Mouse (Mus musculus) c-Kit-negative CD71-positive TER-119-positive erythroid progenitor cells, embryonic 14.5 days (primary cell): ENCODE results near the gene Clcn6.
"Not testable (repeated sequence)": the region's sequence is repeated elsewhere in the genome, so short reads cannot be mapped to it uniquely, and the experiment has no call there.

Experiments used
- DNase-seq: peaks from one replicate; pipeline ENCODE4 v3.0.0-alpha.2; 2013; ENCODE audit warnings: low read depth, low spot score

The Clcn6 gene

DNA sequence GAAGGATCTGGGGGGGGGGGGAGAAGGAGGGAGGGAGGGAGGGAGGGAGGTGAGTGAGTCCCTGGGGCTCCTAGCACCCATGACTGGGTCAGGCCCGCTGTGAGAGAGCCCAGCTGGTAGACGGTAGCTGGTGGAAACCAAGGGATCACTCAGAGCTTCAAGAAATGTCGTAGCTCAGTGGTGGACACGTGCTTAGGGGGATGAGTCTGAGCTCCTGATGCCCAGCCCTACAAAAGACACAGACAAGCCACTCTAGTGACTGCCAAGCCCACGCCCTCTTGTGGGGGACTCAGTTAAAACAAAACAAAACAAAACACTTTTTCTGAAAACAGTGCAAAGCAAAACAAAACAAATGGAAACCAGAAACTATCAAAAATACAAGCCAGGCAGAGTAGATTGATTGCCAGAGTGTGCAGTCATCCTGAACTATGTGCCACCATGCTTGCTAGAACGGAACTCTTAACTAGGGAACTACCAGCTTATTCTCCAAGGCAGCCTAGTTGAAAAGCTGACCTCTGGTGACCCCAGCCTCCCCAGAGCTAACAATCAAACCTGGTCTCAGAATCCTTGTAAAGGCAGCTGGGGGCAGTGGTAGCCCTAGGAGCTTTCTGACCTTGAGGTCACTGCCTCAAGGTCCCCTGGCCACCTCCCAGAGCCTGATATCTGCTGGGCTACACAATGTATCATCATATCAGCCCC is 27.2 kb upstream of the Clcn6 start:
- DNase-seq: no peak

DNA sequence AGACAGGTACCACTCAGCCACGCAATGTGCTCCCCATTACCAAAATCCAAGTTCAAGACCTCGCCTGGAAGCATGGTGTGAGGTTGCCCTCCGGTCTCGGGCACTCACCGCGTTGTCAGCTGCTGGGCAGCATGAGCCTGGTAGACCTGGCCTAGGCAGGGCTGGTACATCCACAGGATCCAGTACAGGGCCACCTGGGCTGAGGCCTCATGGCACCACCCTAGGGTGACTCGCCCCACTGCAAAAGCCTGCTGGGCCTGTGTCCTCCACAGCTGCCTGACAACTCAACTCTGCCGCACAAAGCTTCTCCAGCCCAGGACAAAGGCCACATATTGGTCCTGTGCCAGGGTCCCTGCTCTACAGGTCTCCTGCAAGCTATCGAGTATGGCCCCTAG is 22.5 kb upstream of the Clcn6 start:
- DNase-seq: no peak

DNA sequence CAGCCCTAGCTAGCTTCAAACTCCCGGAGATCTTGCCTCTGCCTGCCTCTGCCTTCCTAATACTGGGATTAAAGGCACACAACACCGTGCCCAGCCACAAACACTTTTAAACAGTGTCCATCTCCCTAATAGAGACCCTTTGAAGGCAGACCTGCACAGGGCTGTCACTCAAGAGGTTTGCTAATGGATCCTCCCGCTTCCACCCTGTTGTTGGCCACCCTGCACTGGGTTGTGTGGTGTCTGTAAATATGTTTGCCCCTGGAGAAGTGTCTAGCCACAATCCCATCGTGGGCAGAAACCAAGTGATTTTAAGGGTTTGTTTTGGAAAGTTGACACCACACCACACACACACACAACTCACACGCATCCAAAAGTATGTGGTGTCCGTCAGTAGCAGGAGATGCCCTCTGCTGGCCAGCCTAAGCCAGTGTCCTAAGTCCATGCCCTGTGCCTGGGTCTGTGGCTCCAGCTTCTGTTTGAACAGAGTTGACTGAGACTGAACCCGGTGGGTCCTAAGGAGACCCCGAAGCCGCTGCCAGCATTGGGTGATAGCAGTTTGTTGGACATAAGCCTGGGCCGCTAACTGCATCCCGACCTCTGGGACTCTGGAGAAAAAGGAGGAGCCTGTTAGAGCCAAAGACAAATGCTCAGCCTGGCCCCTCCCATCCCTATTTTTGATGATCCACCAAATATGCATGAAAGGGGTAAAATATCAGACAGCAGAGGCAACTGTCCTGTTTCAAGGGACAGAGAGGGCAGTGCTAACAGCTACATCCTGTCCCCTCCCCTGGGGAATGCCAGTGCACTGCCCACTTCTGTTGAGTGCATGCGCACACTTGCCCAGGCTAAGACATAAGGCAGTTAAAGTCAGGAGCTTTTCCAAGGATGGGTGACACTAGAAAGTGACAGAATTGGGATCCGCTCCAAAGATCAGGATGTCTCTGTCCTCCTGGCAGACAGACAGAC is 21.8 kb upstream of the Clcn6 start:
- DNase-seq: no peak

DNA sequence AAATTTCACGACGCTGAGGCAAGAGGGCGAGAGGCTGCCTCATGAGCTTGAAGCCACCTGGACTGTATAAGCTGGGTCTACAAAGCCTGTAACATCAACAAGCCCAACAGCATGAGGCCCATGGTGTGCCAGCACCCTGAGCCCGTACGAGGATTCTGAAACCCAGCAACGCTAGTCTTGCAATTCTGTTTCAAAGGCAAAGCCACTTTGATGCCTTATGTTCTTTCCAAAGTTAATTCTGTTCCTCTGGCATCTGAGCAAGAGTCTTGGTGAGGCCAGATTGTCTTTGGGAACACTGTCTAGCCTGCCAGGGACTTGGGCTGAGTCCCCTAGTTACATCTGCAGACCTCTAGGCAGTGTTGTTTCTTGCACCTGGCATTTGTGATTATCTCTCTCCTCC is 20.4 kb upstream of the Clcn6 start:
- DNase-seq: no peak

DNA sequence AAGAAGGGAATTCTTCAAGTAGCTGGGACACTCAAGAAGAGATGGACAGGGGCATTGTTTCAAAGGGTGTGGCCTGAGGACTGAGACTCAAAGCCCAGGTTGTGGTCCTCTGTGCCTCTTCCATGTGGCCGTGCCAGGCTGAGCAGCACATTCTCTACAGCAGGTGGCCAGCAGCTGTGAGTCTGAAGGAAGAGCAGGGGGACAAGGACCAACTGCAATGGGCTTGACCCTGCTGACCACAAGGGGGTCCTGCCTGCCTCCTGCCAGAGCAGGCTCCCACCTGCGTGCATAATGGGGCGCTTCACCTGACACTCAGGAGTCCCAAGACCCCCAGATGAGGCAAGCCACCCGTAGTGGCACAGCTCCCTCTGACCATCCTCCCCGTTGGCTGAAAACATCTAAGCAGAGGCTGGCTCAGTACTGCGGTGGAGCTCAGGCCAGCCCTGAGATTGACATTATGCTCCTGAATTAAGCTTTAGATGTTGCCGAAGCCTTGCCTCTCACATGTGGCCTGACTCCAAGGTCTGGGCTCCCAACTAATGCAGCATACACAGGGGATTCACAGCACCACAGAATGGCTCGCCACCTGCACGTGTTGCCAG is 19.7 kb upstream of the Clcn6 start:
- DNase-seq: no peak

DNA sequence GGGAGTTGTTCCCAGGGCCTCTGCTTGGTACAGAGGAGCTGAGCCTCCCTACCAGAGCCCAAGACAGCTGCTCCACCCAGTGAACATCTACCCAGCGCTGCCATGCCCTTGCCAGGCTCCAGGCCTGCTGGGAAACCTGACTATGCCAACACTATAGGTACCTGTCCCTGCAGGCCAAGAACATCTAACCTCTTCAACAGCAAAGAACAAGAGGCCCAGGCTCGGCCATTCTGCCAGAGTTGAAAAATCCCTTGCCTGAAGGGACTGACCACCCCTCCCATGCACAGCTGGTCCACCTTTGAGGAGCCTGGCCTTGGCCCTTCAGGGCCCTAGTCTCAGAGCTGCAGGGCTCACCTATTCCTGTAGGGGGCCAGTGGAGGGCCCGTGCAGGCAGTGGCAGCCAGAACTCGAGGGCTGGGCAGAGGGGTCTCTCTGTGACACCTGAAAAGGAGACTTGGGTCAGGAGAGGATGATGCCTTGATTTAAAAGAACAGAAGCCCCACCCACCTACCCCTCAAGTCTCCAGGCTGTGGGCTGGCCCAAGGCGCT is 19.1 kb upstream of the Clcn6 start:
- no peak for DNase-seq

DNA sequence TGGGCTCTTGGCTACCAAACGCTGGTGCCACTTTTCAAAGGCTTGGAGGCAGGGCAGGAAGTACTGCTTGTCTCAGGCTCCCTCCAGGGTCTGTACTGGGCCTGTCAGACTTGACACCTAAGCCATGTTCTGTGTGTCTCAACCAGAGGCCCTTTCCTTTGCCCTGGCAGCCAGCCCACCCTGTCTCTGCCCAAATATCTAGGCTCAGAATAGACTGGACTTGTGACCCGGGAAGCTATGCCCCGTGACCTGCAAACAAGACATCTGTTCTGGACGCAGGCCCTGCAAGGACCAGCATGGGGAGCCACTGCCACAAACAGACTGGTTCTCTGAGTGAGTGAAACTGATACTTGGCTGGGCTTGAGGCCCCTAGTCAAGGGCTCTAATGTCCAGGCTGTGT is 18.2 kb upstream of the Clcn6 start:
- DNase-seq: no peak

DNA sequence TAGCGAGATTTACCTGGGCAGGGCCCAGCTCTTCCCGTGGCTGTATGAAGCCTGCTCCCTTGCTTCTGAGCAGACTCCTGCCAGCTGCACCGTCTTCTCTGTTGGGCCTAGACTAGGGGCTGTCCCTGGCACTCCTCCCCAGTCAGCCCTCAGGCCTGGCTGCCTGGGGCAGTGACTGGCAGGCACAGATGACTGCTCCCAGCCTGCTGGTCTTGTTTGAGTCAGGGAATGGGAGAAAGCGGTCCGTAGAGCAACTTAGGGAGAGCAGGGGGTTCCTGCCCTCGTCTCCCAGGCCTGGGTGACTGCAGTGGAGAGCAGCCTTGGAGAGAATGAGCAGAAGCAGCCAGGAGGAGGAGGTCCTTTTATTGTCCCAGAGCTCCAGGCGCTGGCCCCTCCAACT is 17.6 kb upstream of the Clcn6 start:
- no peak for DNase-seq

DNA sequence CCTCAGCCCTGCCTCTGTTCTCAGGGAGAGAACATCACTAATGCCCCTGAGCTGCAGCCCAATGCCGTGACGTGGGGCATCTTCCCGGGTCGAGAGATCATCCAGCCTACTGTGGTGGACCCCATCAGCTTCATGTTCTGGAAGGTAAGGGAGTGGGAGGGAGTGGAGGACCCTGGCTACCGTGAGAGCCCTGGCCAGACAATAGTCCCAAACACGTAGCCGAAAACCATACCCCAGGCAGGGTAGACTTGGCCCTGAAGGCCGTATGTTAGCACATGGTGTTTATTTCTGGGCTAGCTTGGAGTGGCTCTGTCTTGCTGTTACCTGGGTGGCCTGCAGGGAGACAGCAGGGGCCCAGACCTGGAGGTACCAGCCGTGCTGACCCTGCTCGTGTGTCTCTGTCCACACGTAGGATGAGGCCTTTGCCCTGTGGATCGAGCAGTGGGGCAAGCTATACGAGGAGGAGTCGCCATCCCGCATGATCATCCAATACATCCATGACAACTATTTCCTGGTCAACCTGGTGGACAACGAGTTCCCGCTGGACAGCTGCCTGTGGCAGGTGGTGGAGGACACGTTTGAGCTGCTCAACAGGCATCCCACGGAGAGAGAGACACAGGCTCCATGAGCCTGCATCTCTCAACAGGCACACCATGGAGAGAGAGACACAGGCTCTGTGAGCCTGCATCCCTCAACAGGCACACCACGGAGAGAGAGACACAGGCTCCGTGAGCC is 16.5 kb upstream of the Clcn6 start:
- no peak for DNase-seq

DNA sequence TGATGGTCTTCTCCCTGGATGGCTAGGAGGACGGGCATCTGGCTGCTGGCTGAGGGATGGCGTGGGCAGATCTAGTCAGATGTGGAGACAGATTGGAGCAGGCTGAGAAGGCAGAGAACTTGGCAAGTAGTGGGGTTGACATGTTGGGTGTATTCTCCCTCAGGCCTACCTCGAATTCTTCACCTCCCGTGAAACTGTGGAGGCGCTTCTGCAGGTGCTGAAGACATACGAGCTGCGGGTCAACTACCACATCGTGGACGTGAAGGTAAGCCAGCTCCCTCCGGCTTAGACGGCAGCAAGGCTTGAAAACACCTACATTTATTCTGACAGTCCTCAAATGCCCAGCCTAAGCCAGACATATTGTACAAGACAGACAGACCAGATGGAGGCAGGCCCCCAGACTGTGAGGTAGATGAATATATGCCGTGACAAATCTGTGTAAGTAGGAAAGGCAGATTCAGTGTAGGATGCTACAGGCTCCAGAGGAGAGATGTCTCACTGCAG is 14.8 kb upstream of the Clcn6 start:
- no peak for DNase-seq

DNA sequence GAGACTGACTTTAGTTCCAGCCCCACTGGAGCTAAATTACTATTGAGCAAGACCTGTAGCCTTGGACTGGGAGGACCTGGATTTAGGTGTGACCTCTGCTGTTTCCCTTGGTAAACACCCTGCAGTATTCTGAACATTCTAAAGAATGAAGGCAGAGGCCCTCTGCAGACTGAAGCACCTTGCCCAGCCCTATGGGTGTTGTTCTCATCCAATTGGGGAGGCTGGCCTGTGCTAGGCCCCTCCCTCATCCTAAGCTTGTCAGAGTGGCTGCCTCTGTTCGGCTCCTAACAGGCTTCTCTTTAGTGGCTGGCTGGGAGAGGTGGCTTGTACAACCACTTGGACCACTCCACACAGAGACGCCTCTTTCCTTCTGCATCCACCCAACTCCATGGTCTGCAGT is 14.4 kb upstream of the Clcn6 start:
- no peak for DNase-seq

DNA sequence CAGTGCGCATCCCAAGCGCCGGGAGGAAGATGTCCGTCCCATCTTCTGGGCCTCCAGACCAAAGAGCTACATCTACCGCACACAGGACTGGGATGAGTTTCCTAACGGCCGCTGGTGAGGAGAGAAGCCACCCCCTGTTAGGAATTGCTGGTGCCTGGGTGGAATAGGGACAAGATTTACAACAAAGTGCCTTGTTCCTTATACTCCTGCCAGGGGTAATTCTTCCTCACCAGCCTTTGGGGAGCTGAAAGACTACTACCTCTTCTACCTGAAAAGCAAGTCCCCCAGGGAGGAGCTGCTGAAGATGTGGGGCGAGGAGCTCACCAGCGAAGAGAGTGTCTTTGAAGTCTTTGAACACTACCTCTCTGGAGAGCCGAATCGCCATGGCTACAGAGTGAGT is 13.3 kb upstream of the Clcn6 start:
- no peak for DNase-seq

DNA sequence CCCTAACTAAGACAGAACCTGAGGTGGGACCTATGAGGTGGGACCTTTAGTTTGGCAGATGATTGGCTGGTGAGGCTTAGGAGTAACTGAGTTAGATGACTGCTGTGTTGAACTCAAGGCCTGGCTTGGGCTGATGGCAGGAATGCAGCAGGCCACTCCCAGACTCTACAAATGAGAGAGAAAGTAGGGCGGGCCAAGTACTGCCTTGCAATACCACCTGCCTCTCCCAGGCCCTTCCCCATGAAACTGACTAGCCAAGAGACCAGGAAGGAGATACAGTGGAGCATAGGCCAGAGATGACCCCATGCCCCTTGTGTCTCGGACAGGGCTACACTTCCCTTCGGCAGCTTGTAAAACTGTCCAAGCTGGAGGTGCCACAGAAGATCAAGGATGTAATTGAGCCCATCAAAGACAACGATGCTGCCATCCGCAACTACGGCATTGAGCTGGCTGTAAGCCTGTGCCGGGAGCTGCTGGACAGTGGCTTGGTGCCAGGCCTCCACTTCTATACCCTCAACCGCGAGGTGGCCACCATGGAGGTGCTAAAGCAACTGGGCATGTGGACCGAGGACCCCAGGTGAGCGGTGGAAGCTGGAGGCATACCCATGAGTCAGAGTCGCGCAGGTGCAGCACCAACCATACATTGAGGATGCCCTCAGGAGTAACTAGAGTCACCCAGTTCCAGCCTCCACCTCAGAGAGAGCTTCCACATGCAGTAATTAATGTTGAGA is 12.6 kb upstream of the Clcn6 start:
- no peak for DNase-seq

DNA sequence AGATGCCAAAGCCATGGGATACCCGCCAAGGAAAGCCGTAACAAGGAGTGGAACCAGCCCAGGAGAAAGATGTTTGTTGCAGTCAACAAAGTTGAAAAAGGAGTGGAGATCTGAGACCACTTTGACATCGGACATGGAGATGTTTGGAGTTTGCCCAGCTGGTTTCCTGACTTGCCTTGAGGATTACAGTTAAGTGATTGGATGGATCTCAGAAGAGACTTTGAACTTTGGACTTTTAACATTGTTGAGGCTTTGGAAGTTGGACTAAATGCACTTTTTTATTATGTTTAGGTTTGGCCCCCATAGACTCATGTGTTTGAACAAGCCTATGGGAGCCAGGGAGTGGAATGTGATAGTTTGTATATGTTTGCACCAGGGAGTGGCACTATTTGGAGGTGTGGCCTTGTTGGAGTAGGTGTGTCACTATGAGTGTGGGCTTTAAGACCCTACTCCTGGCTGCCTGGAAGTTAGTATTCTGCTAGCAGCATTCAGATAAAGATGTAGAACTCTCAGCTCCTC is 11.8 kb upstream of the Clcn6 start:
- DNase-seq: not testable (repeated sequence)

DNA sequence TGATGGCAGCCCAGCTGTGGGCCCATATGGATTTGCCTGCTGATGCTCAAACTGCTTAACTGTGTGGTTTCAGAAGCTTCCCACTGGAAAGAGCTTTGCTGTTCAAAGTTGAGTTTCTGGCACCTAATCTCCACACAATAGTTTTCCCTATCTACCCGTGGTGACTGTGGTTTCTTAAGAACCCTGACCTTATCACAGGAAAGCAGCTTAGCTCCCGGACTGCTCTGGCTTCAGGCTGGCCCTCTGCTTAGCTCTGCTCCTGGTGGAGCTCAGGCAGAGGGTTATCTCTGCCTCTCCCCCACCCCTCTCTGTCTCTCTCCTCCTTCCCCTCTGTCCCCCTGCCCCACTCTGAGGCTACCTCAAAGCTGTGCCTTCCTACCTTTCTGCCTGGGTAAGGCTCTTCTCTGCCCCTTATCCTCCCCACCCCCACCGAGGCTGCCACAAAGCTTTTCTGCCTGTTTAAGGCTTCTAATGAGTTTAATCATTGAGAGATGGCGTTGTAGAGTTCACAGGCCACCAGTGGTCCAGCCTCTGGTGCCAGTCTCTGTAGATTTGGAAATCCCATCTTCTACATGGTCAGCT is 7.9 kb upstream of the Clcn6 start:
- DNase-seq: peak; percentile 48

DNA sequence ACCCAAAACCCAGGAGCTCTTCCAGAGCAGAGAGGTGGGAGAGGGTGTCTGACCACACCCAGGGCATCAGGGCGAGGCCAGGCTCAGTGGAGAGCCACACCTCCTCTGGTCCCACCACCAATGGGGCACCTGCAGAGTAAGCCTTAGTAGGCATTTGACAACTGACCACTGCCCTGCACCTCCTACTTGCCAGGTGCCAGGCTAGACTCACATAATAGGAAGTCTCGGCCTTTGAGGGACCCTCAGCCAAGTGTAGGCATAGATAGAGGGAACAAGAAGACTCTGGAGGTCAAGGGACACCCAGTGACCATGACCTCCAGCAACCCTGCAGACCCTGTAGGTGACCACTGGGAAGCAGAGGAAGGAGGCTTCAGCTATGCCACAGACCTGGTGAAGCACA is 5.5 kb upstream of the Clcn6 start:
- no peak for DNase-seq

DNA sequence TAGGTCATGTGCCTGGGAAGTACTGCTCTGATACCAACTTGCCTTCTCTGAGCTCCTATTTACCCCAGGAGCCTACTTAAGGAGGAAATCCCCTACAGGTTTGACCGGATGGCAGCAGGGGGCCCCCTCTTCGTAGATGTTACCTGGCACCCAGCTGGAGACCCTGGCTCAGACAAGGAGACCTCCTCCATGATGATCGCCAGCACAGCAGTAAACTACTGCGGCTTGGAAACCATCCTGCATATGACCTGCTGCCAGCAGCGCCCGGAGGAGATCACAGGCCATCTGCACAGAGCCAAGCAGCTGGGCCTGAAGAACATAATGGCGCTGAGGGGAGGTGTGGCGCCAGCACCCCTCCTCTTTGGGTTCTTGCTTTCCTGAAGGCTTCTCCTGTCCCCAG is 4.7 kb upstream of the Clcn6 start:
- DNase-seq: not testable (repeated sequence)

DNA sequence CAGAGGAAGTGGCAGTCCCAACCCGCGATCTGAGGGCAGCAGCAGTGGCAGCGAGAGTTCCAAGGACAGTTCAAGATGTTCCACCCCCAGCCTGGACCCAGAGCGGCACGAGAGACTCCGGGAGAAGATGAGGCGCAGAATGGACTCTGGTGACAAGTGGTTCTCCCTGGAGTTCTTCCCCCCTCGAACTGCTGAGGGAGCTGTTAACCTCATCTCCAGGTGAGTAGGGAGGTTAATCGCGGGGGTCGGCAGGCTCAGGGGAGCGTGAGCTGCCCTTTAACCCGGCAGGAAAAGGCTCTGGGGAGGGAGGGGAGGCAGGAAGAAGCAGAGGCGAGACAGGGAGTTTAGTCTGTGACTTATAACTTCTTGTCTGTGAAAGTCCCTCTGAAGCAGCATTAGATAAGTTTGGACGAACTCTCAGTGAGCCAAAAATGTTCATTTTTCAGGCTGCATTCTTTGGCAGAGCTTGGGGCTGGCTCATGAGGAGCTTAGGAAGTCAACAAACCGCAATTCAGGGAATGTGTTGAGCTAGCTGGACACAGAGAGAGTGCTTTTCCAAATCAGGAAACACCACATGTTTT is 3.1 kb upstream of the Clcn6 start:
- no peak for DNase-seq

DNA sequence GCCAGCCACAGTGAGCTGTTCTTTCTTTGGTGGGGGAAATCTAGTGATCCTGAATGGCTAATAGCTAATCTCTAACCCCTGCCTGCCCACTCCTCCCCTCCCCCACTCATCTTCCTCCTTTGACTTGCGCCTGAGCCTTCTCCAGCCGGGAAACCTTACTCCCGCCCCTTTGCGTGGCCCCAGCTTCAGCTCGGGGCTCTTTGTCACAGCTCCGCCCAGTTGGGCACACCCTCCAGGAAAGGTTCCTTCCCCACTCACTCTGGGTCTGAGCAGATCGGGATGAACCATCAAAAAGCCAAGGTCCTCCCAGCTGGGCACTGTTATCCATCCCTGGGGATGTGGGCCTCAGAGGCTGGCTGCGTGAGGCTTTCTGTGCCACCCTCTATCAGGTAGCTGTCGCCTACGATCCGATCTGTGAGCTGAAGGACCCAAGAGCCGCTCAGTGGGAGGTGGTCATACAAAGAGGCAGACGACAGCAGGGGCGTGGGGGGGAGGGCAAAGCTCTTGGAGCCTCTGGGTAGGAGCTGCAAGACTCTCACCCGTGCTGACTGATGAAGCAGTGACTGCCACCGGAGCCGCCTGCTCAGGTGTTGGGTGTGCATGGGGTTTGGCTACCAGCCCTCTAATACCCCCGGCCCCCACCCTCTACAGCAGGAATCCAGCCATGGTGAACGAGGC is 2.5 kb upstream of the Clcn6 start:
- DNase-seq: peak; percentile 71
